Mouse (Mus musculus): Measurements from ENCODE around the gene Gm11567. TPM values are rescaled to one million over a fixed set of nuclear protein-coding genes. Genes with fewer than 3 reads are reported as not detected.
"Not testable (repeated sequence)": the region's sequence is repeated elsewhere in the genome, so short reads cannot be mapped to it uniquely, and the experiment has no call there.

The Gm11567 gene
- polyA plus RNA-seq, 1 experiment from 2014 or later: not detected

- ATAC-seq (ENCODE audit: insufficient read depth, low FRiP score); H3K4me1 ChIP-seq (ENCODE audit: control insufficient read depth, insufficient read depth, low read length); H3K4me3 ChIP-seq (replicated peaks; ENCODE audit: low read length); H3K4me2 ChIP-seq (ENCODE audit: low read depth, low read length); H3K9ac ChIP-seq (ENCODE audit: low read length); H3K36me3 ChIP-seq (ENCODE audit: control insufficient read depth, insufficient read depth, low read length); H3K27me3 ChIP-seq (ENCODE audit: control insufficient read depth, insufficient read depth, low read length); H3K27ac ChIP-seq (ENCODE audit: low read length); H3K9me3 ChIP-seq (replicated peaks; ENCODE audit: control insufficient read depth, low read length): not testable (repeated sequence)
- WGBS: 83% methylated on average over 1 of the region's 1 CpGs
Observed at GRCm38 (mm10) chr11:99873089-99873488, 5.9 kb upstream of the Gm11567 start, which contains the start of gene Krtap9-1. TSS of gene Krtap9-1 (plus strand) at chr11:99873389.

GRCm38 (mm10) chr11:99907620-99908019 lies 28.6 kb downstream of the Gm11567 start, which contains the start of gene Krtap31-1:
TSS of gene Krtap31-1 (plus strand) at chr11:99907920.
- Histone ChIP-seq H3K9ac (ENCODE audit: low read length) (no peak within 1 kb of the TSS), H3K4me3 (replicated peaks; ENCODE audit: low read length) (no peak within 1 kb of the TSS), H3K4me1 (ENCODE audit: control insufficient read depth, insufficient read depth, low read length) (no peaks in the 10 kb centered on the region), H3K9me3 (replicated peaks; ENCODE audit: control insufficient read depth, low read length) (no peaks in the 10 kb centered on the region), H3K27me3 (ENCODE audit: control insufficient read depth, insufficient read depth, low read length) (no peaks in the 10 kb centered on the region), H3K27ac (ENCODE audit: low read length) (no peak within 1 kb of the TSS), H3K36me3 (ENCODE audit: control insufficient read depth, insufficient read depth, low read length) (no peaks in the 10 kb centered on the region), H3K4me2 (ENCODE audit: low read depth, low read length) (no peak within 1 kb of the TSS)
- WGBS: 79% methylated on average over 2 of the region's 2 CpGs
- ATAC-seq (ENCODE audit: insufficient read depth, low FRiP score): no peak

- H3K4me1 ChIP-seq (ENCODE audit: control insufficient read depth, insufficient read depth, low read length): no peaks in the 10 kb centered on the region
- no peaks in the 10 kb centered on the region for H3K36me3 ChIP-seq (ENCODE audit: control insufficient read depth, insufficient read depth, low read length)
- no peak within 1 kb of the TSS for H3K9ac ChIP-seq (ENCODE audit: low read length)
- no peak within 1 kb of the TSS for H3K4me2 ChIP-seq (ENCODE audit: low read depth, low read length)
- no peak for ATAC-seq (ENCODE audit: insufficient read depth, low FRiP score)
- no peak within 1 kb of the TSS for H3K4me3 ChIP-seq (replicated peaks; ENCODE audit: low read length)
- H3K9me3 ChIP-seq (replicated peaks; ENCODE audit: control insufficient read depth, low read length): no peaks in the 10 kb centered on the region
- 82% methylated on average over 3 of the region's 3 CpGs for WGBS
- no peaks in the 10 kb centered on the region for H3K27me3 ChIP-seq (ENCODE audit: control insufficient read depth, insufficient read depth, low read length)
- no peak within 1 kb of the TSS for H3K27ac ChIP-seq (ENCODE audit: low read length)
Observed at GRCm38 (mm10) chr11:99914451-99914850, 35.5 kb downstream of the Gm11567 start, which contains the start of gene Gm11565. TSS of gene Gm11565 (plus strand) at chr11:99914751.

Other genes starting within 250 kb of the Gm11567 start
- not detected in 2 replicates for gene Krtap4-2, start 244.1 kb upstream of the Gm11567 start, polyA plus RNA-seq (2015; fragmentation: Nextera tagmentation; extraction: Ambion mirVana)
- not detected in 2 replicates for gene Krtap4-7, start 235.1 kb upstream of the Gm11567 start, polyA plus RNA-seq (2015; fragmentation: Nextera tagmentation; extraction: Ambion mirVana)
- not detected in 2 replicates for gene Gm11555, start 229.0 kb upstream of the Gm11567 start, polyA plus RNA-seq (2015; fragmentation: Nextera tagmentation; extraction: Ambion mirVana)
- not detected in 2 replicates for gene Gm11563, start 220.2 kb upstream of the Gm11567 start, polyA plus RNA-seq (2015; fragmentation: Nextera tagmentation; extraction: Ambion mirVana)
- gene Krtap4-6, start 213.2 kb upstream of the Gm11567 start, polyA plus RNA-seq (2015; fragmentation: Nextera tagmentation; extraction: Ambion mirVana): not detected in 2 replicates
- gene Gm14190, start 188.4 kb upstream of the Gm11567 start, polyA plus RNA-seq (2015; fragmentation: Nextera tagmentation; extraction: Ambion mirVana): not detected in 2 replicates
- not detected in 2 replicates for gene Gm14180, start 144.9 kb upstream of the Gm11567 start, polyA plus RNA-seq (2015; fragmentation: Nextera tagmentation; extraction: Ambion mirVana)
- not detected in 2 replicates for gene Gm11595, start 106.3 kb upstream of the Gm11567 start, polyA plus RNA-seq (2015; fragmentation: Nextera tagmentation; extraction: Ambion mirVana)
- not detected in 2 replicates for gene Krtap4-8, start 98.5 kb upstream of the Gm11567 start, polyA plus RNA-seq (2015; fragmentation: Nextera tagmentation; extraction: Ambion mirVana)
- gene Krtap4-9, start 94.0 kb upstream of the Gm11567 start, polyA plus RNA-seq (2015; fragmentation: Nextera tagmentation; extraction: Ambion mirVana): not detected in 2 replicates
- not detected in 2 replicates for gene Gm11596, start 85.7 kb upstream of the Gm11567 start, polyA plus RNA-seq (2015; fragmentation: Nextera tagmentation; extraction: Ambion mirVana)
- not detected in 2 replicates for gene Gm11569, start 80.3 kb upstream of the Gm11567 start, polyA plus RNA-seq (2015; fragmentation: Nextera tagmentation; extraction: Ambion mirVana)
- gene Gm11554, start 74.7 kb upstream of the Gm11567 start, polyA plus RNA-seq (2015; fragmentation: Nextera tagmentation; extraction: Ambion mirVana): not detected in 2 replicates
- gene Krtap4-13, start 69.3 kb upstream of the Gm11567 start, polyA plus RNA-seq (2015; fragmentation: Nextera tagmentation; extraction: Ambion mirVana): not detected in 2 replicates
- not detected in 2 replicates for gene Gm11564, start 63.5 kb upstream of the Gm11567 start, polyA plus RNA-seq (2015; fragmentation: Nextera tagmentation; extraction: Ambion mirVana)
- gene 2300003K06Rik, start 41.1 kb upstream of the Gm11567 start, polyA plus RNA-seq (2015; fragmentation: Nextera tagmentation; extraction: Ambion mirVana): not detected in 2 replicates
- not detected in 2 replicates for gene Krtap4-16, start 27.6 kb upstream of the Gm11567 start, polyA plus RNA-seq (2015; fragmentation: Nextera tagmentation; extraction: Ambion mirVana)
- not detected in 2 replicates for gene Gm11568, start 21.3 kb upstream of the Gm11567 start, polyA plus RNA-seq (2015; fragmentation: Nextera tagmentation; extraction: Ambion mirVana)
- gene Gm11559, start 14.7 kb upstream of the Gm11567 start, polyA plus RNA-seq (2015; fragmentation: Nextera tagmentation; extraction: Ambion mirVana): not detected in 2 replicates
- not detected in 2 replicates for gene Krtap9-1, start 5.8 kb upstream of the Gm11567 start, polyA plus RNA-seq (2015; fragmentation: Nextera tagmentation; extraction: Ambion mirVana)
- not detected in 2 replicates for gene Krtap31-1, start 28.7 kb downstream of the Gm11567 start, polyA plus RNA-seq (2015; fragmentation: Nextera tagmentation; extraction: Ambion mirVana)
- gene Gm11565, start 35.6 kb downstream of the Gm11567 start, polyA plus RNA-seq (2015; fragmentation: Nextera tagmentation; extraction: Ambion mirVana): not detected in 2 replicates
- not detected in 2 replicates for gene Krtap31-2, start 57.1 kb downstream of the Gm11567 start, polyA plus RNA-seq (2015; fragmentation: Nextera tagmentation; extraction: Ambion mirVana)
- gene Krtap9-5, start 69.3 kb downstream of the Gm11567 start, polyA plus RNA-seq (2015; fragmentation: Nextera tagmentation; extraction: Ambion mirVana): not detected in 2 replicates
- not detected in 2 replicates for gene Krtap29-1, start 99.9 kb downstream of the Gm11567 start, polyA plus RNA-seq (2015; fragmentation: Nextera tagmentation; extraction: Ambion mirVana)
- gene Krtap16-1, start 107.4 kb downstream of the Gm11567 start, polyA plus RNA-seq (2015; fragmentation: Nextera tagmentation; extraction: Ambion mirVana): not detected in 2 replicates
- not detected in 2 replicates for gene Krtap17-1, start 114.8 kb downstream of the Gm11567 start, polyA plus RNA-seq (2015; fragmentation: Nextera tagmentation; extraction: Ambion mirVana)
- gene Krt33a, start 137.0 kb downstream of the Gm11567 start, polyA plus RNA-seq (2015; fragmentation: Nextera tagmentation; extraction: Ambion mirVana): 0.23 and 0.34 TPM in 2 replicates
- 0.30 TPM in 1 of 2 replicates, not detected in the other for gene Krt33b, start 150.7 kb downstream of the Gm11567 start, polyA plus RNA-seq (2015; fragmentation: Nextera tagmentation; extraction: Ambion mirVana)
- 3.2 and 4.2 TPM in 2 replicates for gene Krt34, start 162.4 kb downstream of the Gm11567 start, polyA plus RNA-seq (2015; fragmentation: Nextera tagmentation; extraction: Ambion mirVana)
- gene Krt31, start 171.4 kb downstream of the Gm11567 start, polyA plus RNA-seq (2015; fragmentation: Nextera tagmentation; extraction: Ambion mirVana): 0.74 and 0.81 TPM in 2 replicates
- gene Krt32, start 209.0 kb downstream of the Gm11567 start, polyA plus RNA-seq (2015; fragmentation: Nextera tagmentation; extraction: Ambion mirVana): 0.24 and 0.40 TPM in 2 replicates
- 0.76 and 1.5 TPM in 2 replicates for gene Krt35, start 217.1 kb downstream of the Gm11567 start, polyA plus RNA-seq (2015; fragmentation: Nextera tagmentation; extraction: Ambion mirVana)
- gene Krt36, start 226.4 kb downstream of the Gm11567 start, polyA plus RNA-seq (2015; fragmentation: Nextera tagmentation; extraction: Ambion mirVana): 0.44 and 0.75 TPM in 2 replicates
- gene Krt13, start 242.4 kb downstream of the Gm11567 start, polyA plus RNA-seq (2015; fragmentation: Nextera tagmentation; extraction: Ambion mirVana): 1,856 and 2,859 TPM in 2 replicates

All from stomach, embryonic 16.5 days (tissue).